Mouse (Mus musculus): ENCODE results near the gene Vmn2r62.
"Not testable (repeated sequence)": the region's sequence is repeated elsewhere in the genome, so short reads cannot be mapped to it uniquely, and the experiment has no call there.

Vmn2r62 gene

DNA sequence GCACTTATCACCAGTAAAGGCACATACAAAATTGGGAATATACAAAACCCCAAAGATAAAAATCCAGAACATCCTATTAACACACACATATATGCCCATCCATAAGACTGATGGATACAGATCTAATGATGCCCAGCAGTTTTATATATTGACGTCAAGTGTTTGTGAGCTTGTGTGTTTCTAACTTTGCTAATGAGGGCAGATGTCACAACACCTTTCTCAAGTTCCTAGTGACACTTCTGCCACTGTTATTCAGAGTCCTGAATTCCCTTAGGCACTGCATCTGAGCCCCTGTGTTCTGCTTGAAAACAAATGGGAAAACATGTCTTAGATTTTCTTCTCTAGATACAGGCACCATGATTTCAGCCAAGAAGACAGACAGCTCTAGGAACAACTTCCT lies at the start of gene Vmn2r62:
Gene Vmn2r62, minus strand, starts transcription at position 101 of the 400 bp plus-strand sequence.
- DNase-seq = not testable (repeated sequence)

DNA sequence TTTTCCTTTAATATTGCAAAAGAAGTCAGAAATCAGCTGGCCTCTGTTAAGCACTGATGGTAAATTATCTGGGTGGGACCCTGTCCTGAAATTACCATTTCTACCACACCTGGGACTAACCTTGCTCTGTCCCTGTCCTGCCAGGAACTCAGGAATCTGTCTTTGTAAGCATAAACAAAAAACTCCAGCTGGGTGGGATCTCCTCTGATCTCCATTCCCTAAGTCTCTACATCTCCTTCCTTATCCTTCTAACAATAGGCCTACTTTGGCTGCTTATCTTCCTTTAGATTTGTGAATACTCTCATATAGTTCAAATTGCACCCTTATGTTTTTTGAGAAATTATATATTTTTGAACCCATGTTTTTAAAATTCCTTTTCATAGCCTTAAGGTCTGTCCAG lies 45.0 kb upstream of the Vmn2r62 start:
- not testable (repeated sequence) for DNase-seq

DNA sequence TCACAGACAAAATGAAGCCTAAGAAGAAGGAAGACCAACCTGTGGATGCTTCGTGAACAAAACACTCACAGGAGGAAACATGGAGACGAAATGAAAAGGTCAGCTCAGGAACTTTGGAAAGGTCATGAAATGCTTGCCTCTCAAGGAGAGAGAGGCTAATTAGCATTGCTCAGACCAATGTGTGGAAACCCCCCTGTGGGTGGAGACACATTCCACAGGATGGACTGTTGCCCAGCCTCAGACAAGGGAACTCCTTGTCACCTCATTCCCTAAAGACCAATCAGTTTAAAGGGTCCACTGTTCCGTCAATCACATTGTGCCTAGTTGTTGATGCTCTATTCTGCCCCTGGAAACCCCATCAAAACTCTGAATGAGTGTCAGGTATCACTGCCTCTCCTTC lies 38.9 kb upstream of the Vmn2r62 start:
- DNase-seq = no peak

DNA sequence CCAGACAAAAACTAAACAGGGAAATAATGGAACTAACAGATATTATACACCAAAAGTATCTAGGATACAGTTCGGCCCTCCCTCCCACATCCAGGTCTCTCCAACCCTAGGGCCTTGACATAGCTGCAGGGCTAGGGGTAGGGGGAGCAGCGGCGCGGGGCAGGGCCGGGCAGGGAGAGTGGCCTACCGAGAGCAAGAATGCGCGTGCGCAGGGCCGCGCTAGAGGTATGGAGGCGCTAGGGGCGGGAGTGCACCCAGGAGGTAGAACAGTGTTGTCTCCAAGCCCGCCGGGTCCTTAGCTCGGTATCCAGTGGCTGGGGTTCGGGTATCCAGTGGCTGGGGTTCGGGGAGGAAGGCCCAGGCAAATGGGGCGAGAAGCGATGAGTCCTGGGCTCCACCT lies 43.5 kb downstream of the Vmn2r62 start:
- DNase-seq = no peak

DNA sequence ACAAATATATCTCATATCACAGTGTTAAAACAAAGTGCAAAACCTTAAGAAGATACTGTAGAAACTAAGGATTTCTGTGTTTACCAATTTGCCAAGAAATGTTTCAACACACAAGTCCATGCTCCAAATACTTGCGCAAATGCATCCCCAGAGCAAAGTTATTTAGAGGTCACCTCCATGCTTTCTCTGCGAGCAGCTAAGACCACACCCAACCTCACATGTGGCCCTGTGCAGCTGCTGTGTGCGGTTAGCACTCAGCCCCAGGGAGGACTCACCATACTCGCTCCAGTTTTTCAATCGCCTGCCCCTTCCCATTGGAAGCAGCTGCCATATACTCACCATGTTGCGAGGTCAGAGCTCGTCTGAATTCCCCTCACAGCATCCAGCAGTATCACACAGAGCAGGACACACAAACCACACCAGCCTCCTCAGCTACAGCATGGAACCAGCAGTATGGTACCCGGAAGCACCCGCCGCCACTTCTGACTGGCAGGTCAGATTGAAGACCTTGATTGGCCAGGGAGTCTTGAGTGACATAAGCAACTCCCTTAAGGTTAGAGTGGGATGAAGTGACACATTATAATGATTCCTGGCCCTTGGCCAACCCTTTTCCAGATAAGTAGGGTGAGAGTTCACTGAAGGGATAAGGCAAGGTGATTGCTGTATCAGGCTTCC lies 54.7 kb downstream of the Vmn2r62 start:
- DNase-seq = no peak

DNA sequence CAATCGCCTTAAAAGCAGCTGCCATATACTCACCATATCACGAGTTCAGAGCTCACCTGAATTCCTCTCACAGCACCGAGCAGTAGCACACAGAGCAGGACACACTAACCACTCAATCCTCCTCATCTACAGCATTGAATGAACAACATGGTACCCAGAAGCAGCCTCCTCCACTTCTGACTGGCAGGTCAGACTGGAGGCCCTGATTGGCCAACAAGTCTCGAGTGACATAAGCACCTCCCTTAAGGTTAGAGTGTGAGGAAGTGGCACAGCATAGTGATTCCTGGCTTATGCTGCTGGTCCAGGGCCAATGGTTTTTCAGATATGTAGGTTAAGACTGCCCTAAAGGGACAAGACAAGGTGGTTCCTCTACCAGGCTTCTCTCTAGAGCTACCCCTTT lies 66.4 kb downstream of the Vmn2r62 start, which contains the start of gene Gm17067:
Gene Gm17067, minus strand, starts transcription at position 101 of the 400 bp plus-strand sequence.
- not testable (repeated sequence) for DNase-seq
